Mouse (Mus musculus): Measurements from ENCODE around the gene Mbd5. TPM values are rescaled to one million over a fixed set of nuclear protein-coding genes. Genes with fewer than 3 reads are reported as not detected.

Mbd5 gene
- polyA plus RNA-seq, 2 experiments, result 14.3 to 30.9 TPM

- Histone ChIP-seq H3K4me2 (replicated peaks; ENCODE audit: low read depth, low read length, severe bottlenecking) (no peak overlapping the region), H3K27ac (replicated peaks; ENCODE audit: low read depth, low read length) (no peak overlapping the region), H3K4me3 (replicated peaks; ENCODE audit: low read length) (no peak overlapping the region), H3K27me3 (ENCODE audit: control insufficient read depth, insufficient read depth, low read length) (no peaks in the 10 kb centered on the region), H3K9ac (ENCODE audit: low read depth, low read length, severe bottlenecking) (no peak overlapping the region), H3K4me1 (ENCODE audit: control insufficient read depth, insufficient read depth, low read length) (no peaks in the 10 kb centered on the region), H3K9me3 (ENCODE audit: control insufficient read depth, low read length) (no peaks in the 10 kb centered on the region), H3K36me3 (ENCODE audit: control insufficient read depth, insufficient read depth, low read length) (no peaks in the 10 kb centered on the region)
- no peak for ATAC-seq (ENCODE audit: low FRiP score, low read depth)
- no peak for TF ChIP-seq POLR2A (IDR thresholded peaks at IDR 0.05; ENCODE audit: borderline replicate concordance, extremely low read depth, insufficient read depth, insufficient read length)
- 87% methylated on average over 8 of the region's 8 CpGs for WGBS
- no peak for DNase-seq (ENCODE audit: low spot score)
Measured at GRCm38 (mm10) chr2:49355867-49356266, 406.6 kb downstream of the Mbd5 start.

DNA sequence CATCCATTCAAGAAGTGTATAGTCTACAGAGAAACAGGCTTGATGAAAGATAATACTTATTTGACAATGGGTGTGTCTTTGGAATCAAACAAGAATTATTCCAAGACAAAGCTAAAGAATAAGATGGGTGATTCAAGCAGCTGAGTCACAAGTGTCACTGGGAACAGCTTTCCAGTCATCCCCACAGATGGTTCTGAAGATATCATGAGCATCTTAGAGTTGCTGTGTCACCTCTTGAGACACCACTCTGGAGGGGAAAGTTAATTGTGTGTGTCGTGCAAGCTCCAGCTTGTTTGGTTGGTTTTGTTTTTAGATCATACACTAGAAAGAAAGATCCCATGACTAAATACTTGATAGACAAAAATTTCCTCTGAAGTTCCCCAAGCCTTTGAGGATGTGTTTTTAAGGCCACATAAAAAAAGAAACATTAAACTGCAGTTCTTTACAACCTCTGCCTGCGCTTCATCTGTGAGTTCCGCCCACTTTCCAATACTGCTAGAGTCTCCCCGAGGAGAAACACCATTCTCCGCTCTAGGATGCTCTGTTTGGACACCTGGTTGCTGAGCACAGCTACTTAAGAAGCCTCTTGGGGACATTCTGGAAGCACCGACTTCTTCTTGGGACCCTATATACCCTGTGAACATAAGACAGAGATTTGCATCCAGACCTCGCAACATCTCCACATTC lies 409.0 kb downstream of the Mbd5 start:
- H3K4me2 ChIP-seq (replicated peaks; ENCODE audit: low read depth, low read length, severe bottlenecking), result no peak overlapping the region
- TF ChIP-seq POLR2A (IDR thresholded peaks at IDR 0.05; ENCODE audit: borderline replicate concordance, extremely low read depth, insufficient read depth, insufficient read length), result no peak
- no peak overlapping the region for H3K4me3 ChIP-seq (replicated peaks; ENCODE audit: low read length)
- no peaks in the 10 kb centered on the region for H3K9me3 ChIP-seq (ENCODE audit: control insufficient read depth, low read length)
- DNase-seq (ENCODE audit: low spot score) (no peak), ATAC-seq (ENCODE audit: low FRiP score, low read depth) (no peak)
- H3K9ac ChIP-seq (ENCODE audit: low read depth, low read length, severe bottlenecking), result no peak overlapping the region
- no peak overlapping the region for H3K27ac ChIP-seq (replicated peaks; ENCODE audit: low read depth, low read length)
- H3K27me3 ChIP-seq (ENCODE audit: control insufficient read depth, insufficient read depth, low read length), result no peaks in the 10 kb centered on the region
- no peaks in the 10 kb centered on the region for H3K4me1 ChIP-seq (ENCODE audit: control insufficient read depth, insufficient read depth, low read length)
- WGBS, result 65% methylated on average over 7 of the region's 7 CpGs
- H3K36me3 ChIP-seq (ENCODE audit: control insufficient read depth, insufficient read depth, low read length), result no peaks in the 10 kb centered on the region

DNA sequence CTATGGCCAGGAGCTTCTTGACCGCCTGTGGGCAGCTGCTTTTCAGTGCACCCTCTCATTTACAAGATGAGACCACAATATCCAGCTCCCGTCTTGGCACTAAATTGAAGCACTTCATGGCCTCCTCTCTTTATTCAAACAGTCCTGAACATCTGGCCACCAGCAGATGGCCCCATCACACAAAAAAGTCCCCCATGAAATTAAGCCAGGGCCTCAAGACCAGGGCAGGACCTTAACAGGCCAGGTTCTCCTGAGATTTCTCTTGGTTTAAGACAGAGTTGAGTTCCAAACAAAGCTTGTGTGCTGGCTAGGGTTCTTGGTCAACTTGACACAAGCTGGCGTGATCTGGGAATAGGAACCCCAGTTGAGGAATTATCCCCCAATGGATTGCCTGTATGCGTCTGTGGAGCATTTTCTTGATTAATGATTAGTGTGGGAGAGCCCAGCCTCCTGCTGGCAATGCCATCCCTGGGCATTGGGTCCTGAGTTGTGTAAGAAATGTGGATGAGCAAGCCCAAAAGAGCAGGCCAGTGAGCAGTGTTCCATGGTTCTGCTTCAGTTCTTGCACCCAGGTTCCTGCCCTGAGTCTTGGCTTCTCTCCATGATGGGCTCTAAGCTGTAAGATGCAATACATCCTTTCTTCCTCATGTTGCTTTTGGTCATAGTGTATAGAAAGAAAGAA lies 409.7 kb downstream of the Mbd5 start:
- no peaks in the 10 kb centered on the region for H3K36me3 ChIP-seq (ENCODE audit: control insufficient read depth, insufficient read depth, low read length)
- no peak overlapping the region for H3K4me3 ChIP-seq (replicated peaks; ENCODE audit: low read length)
- no peak for TF ChIP-seq POLR2A (IDR thresholded peaks at IDR 0.05; ENCODE audit: borderline replicate concordance, extremely low read depth, insufficient read depth, insufficient read length)
- H3K27me3 ChIP-seq (ENCODE audit: control insufficient read depth, insufficient read depth, low read length), result no peaks in the 10 kb centered on the region
- H3K9me3 ChIP-seq (ENCODE audit: control insufficient read depth, low read length), result no peaks in the 10 kb centered on the region
- no peak overlapping the region for H3K9ac ChIP-seq (ENCODE audit: low read depth, low read length, severe bottlenecking)
- H3K27ac ChIP-seq (replicated peaks; ENCODE audit: low read depth, low read length), result no peak overlapping the region
- 64% methylated on average over 4 of the region's 4 CpGs for WGBS
- ATAC-seq (ENCODE audit: low FRiP score, low read depth) (no peak), DNase-seq (ENCODE audit: low spot score) (peak; percentile 9)
- no peaks in the 10 kb centered on the region for H3K4me1 ChIP-seq (ENCODE audit: control insufficient read depth, insufficient read depth, low read length)
- no peak overlapping the region for H3K4me2 ChIP-seq (replicated peaks; ENCODE audit: low read depth, low read length, severe bottlenecking)

GRCm38 (mm10) chr2:49359706-49360105 lies 410.4 kb downstream of the Mbd5 start:
- 69% methylated on average over 4 of the region's 4 CpGs for WGBS

DNA sequence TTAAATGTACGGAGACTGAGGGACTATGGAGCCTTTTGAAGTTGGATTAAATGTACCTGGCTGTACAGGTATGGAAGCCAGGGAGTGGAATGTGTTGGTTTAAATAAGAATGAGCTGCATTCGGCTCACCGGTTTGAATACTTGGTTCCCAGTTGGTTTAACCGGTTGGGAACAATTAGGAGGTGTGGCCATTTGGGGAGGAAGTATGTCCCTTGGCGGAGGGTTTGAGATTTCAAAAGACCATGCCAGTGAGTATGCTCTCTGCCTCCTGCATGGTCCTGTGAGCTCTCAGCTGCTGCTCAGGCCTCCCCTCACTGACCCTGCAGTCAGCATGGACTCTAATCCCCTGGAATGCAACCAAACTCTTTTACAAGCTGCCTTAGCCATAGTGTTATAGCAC lies 415.2 kb downstream of the Mbd5 start:
- Histone ChIP-seq H3K9ac (ENCODE audit: low read depth, low read length, severe bottlenecking) (no peak overlapping the region), H3K4me1 (ENCODE audit: control insufficient read depth, insufficient read depth, low read length) (0 out of 2 replicates have a peak, but pooled peaks cover 4% of the 10 kb centered on the region), H3K36me3 (ENCODE audit: control insufficient read depth, insufficient read depth, low read length) (no peaks in the 10 kb centered on the region), H3K4me3 (replicated peaks; ENCODE audit: low read length) (no peak overlapping the region), H3K4me2 (replicated peaks; ENCODE audit: low read depth, low read length, severe bottlenecking) (no peak overlapping the region), H3K27me3 (ENCODE audit: control insufficient read depth, insufficient read depth, low read length) (no peaks in the 10 kb centered on the region), H3K27ac (replicated peaks; ENCODE audit: low read depth, low read length) (no peak overlapping the region), H3K9me3 (ENCODE audit: control insufficient read depth, low read length) (no peaks in the 10 kb centered on the region)
- 29% methylated on average over 5 of the region's 5 CpGs for whole genome bisulfite sequencing
- ATAC-seq (ENCODE audit: low FRiP score, low read depth), result 0 out of 2 replicates have a peak, but pooled peaks have one; percentile 30
- TF ChIP-seq POLR2A (IDR thresholded peaks at IDR 0.05; ENCODE audit: borderline replicate concordance, extremely low read depth, insufficient read depth, insufficient read length), result no peak
- no peak for DNase-seq (ENCODE audit: low spot score)

More at GRCm38 (mm10) chr2:49359706-49360105, 410.4 kb downstream of the Mbd5 start:
- ATAC-seq (ENCODE audit: low FRiP score, low read depth) (no peak), DNase-seq (ENCODE audit: low spot score) (no peak)
- Histone ChIP-seq H3K4me1 (ENCODE audit: control insufficient read depth, insufficient read depth, low read length) (0 out of 2 replicates have a peak, but pooled peaks cover 2% of the 10 kb centered on the region), H3K4me3 (replicated peaks; ENCODE audit: low read length) (no peak overlapping the region), H3K9me3 (ENCODE audit: control insufficient read depth, low read length) (no peaks in the 10 kb centered on the region), H3K27ac (replicated peaks; ENCODE audit: low read depth, low read length) (no peak overlapping the region), H3K27me3 (ENCODE audit: control insufficient read depth, insufficient read depth, low read length) (no peaks in the 10 kb centered on the region), H3K9ac (ENCODE audit: low read depth, low read length, severe bottlenecking) (no peak overlapping the region), H3K36me3 (ENCODE audit: control insufficient read depth, insufficient read depth, low read length) (no peaks in the 10 kb centered on the region), H3K4me2 (replicated peaks; ENCODE audit: low read depth, low read length, severe bottlenecking) (no peak overlapping the region)
- TF ChIP-seq POLR2A (IDR thresholded peaks at IDR 0.05; ENCODE audit: borderline replicate concordance, extremely low read depth, insufficient read depth, insufficient read length), result no peak

Data from limb, embryonic 14.5 days (tissue).